Mouse (Mus musculus): ENCODE measurements around the gene Lamc1. TPM values are rescaled to one million over a fixed set of nuclear protein-coding genes. Genes with fewer than 3 reads are reported as not detected.

Gene Lamc1
- polyA plus RNA-seq, 1 experiment: 116 TPM

- H3K4me3 ChIP-seq (replicated peaks; ENCODE audit: extremely low read depth, low read depth, low read length): no peak overlapping the region
- H3K4me1 ChIP-seq (ENCODE audit: control insufficient read depth, insufficient read depth, low read length): no peaks in the 10 kb centered on the region
These were observed 140.7 kb downstream of the Lamc1 start for GRCm38 (mm10) chr1:153191943-153192329.

GRCm38 (mm10) chr1:153191237-153191942 is 141.2 kb downstream of the Lamc1 start:
- Histone ChIP-seq H3K4me1 (ENCODE audit: control insufficient read depth, insufficient read depth, low read length) (no peaks in the 10 kb centered on the region), H3K4me3 (replicated peaks; ENCODE audit: extremely low read depth, low read depth, low read length) (no peak overlapping the region)
- no peak for DNase-seq
- no peak for TF ChIP-seq POLR2A (IDR thresholded peaks at IDR 0.05; ENCODE audit: borderline replicate concordance, extremely low read depth, low read depth, low read length)
- no peak for TF ChIP-seq CTCF (IDR thresholded peaks at IDR 0.05; ENCODE audit: insufficient read depth, low read length)
- 48% methylated on average over 15 of the region's 15 CpGs for WGBS

More at GRCm38 (mm10) chr1:153191943-153192329, 140.7 kb downstream of the Lamc1 start:
- no peak for TF ChIP-seq POLR2A (IDR thresholded peaks at IDR 0.05; ENCODE audit: borderline replicate concordance, extremely low read depth, low read depth, low read length)
- TF ChIP-seq CTCF (IDR thresholded peaks at IDR 0.05; ENCODE audit: insufficient read depth, low read length): no peak
- WGBS: 14% methylated on average over 5 of the region's 5 CpGs
- DNase-seq: no peak

- Histone ChIP-seq H3K4me1 (ENCODE audit: control insufficient read depth, insufficient read depth, low read length) (peaks cover 3% of the 10 kb centered on the region; the same call in 1 of the 2 replicates), H3K4me3 (replicated peaks; ENCODE audit: extremely low read depth, low read depth, low read length) (no peak overlapping the region)
- 69% methylated on average over 3 of the region's 3 CpGs for WGBS
- no peak for DNase-seq
- no peak for TF ChIP-seq POLR2A (IDR thresholded peaks at IDR 0.05; ENCODE audit: borderline replicate concordance, extremely low read depth, low read depth, low read length)
- no peak for TF ChIP-seq CTCF (IDR thresholded peaks at IDR 0.05; ENCODE audit: insufficient read depth, low read length)
These were observed 144.5 kb downstream of the Lamc1 start for GRCm38 (mm10) chr1:153188081-153188480.

GRCm38 (mm10) chr1:153185828-153186803 is 146.5 kb downstream of the Lamc1 start, which contains the start of gene Lamc2:
Lamc2 (minus strand) TSS chr1:153186447.
- peak; percentile 64 for DNase-seq
- 11% methylated on average over 46 of the region's 46 CpGs for WGBS
- peak within 1 kb of the TSS; percentile 49 for H3K4me3 ChIP-seq (replicated peaks; ENCODE audit: extremely low read depth, low read depth, low read length)
- peaks cover 3% of the 10 kb centered on the region; the same call in 1 of the 2 replicates for H3K4me1 ChIP-seq (ENCODE audit: control insufficient read depth, insufficient read depth, low read length)
- TF ChIP-seq POLR2A (IDR thresholded peaks at IDR 0.05; ENCODE audit: borderline replicate concordance, extremely low read depth, low read depth, low read length): peak; percentile 20; the same call in 1 of the 2 replicates
- no peak for TF ChIP-seq CTCF (IDR thresholded peaks at IDR 0.05; ENCODE audit: insufficient read depth, low read length)

GRCm38 (mm10) chr1:153180586-153181289 is 151.8 kb downstream of the Lamc1 start:
- no peak for TF ChIP-seq CTCF (IDR thresholded peaks at IDR 0.05; ENCODE audit: insufficient read depth, low read length)
- no peak for TF ChIP-seq POLR2A (IDR thresholded peaks at IDR 0.05; ENCODE audit: borderline replicate concordance, extremely low read depth, low read depth, low read length)

GRCm38 (mm10) chr1:153180160-153180559 is 152.4 kb downstream of the Lamc1 start:
- no peak for DNase-seq
- 82% methylated on average over 4 of the region's 4 CpGs for WGBS
- no peak overlapping the region for H3K4me3 ChIP-seq (replicated peaks; ENCODE audit: extremely low read depth, low read depth, low read length)
- H3K4me1 ChIP-seq (ENCODE audit: control insufficient read depth, insufficient read depth, low read length): no peaks in the 10 kb centered on the region
- TF ChIP-seq POLR2A (IDR thresholded peaks at IDR 0.05; ENCODE audit: borderline replicate concordance, extremely low read depth, low read depth, low read length) (no peak), CTCF (IDR thresholded peaks at IDR 0.05; ENCODE audit: insufficient read depth, low read length) (no peak)

More at GRCm38 (mm10) chr1:153180586-153181289, 151.8 kb downstream of the Lamc1 start:
- no peak for DNase-seq
- Histone ChIP-seq H3K4me1 (ENCODE audit: control insufficient read depth, insufficient read depth, low read length) (peaks cover 3% of the 10 kb centered on the region; the same call in 1 of the 2 replicates), H3K4me3 (replicated peaks; ENCODE audit: extremely low read depth, low read depth, low read length) (no peak overlapping the region)
- WGBS: 62% methylated on average over 9 of the region's 9 CpGs

- TF ChIP-seq CTCF (IDR thresholded peaks at IDR 0.05; ENCODE audit: insufficient read depth, low read length) (no peak), POLR2A (IDR thresholded peaks at IDR 0.05; ENCODE audit: borderline replicate concordance, extremely low read depth, low read depth, low read length) (no peak)
- 53% methylated on average over 12 of the region's 12 CpGs for WGBS
- Histone ChIP-seq H3K4me3 (replicated peaks; ENCODE audit: extremely low read depth, low read depth, low read length) (no peak overlapping the region), H3K4me1 (ENCODE audit: control insufficient read depth, insufficient read depth, low read length) (peaks cover 6% of the 10 kb centered on the region)
- peak; percentile 44 for DNase-seq
These were observed 157.8 kb downstream of the Lamc1 start for GRCm38 (mm10) chr1:153174801-153175200.

- no peak for TF ChIP-seq POLR2A (IDR thresholded peaks at IDR 0.05; ENCODE audit: borderline replicate concordance, extremely low read depth, low read depth, low read length)
- TF ChIP-seq CTCF (IDR thresholded peaks at IDR 0.05; ENCODE audit: insufficient read depth, low read length): no peak
- no peak overlapping the region for H3K4me3 ChIP-seq (replicated peaks; ENCODE audit: extremely low read depth, low read depth, low read length)
- H3K4me1 ChIP-seq (ENCODE audit: control insufficient read depth, insufficient read depth, low read length): peaks cover 6% of the 10 kb centered on the region
- 39% methylated on average over 3 of the region's 3 CpGs for WGBS
- DNase-seq: no peak
These were observed 159.3 kb downstream of the Lamc1 start for GRCm38 (mm10) chr1:153173276-153173675.

- TF ChIP-seq CTCF (IDR thresholded peaks at IDR 0.05; ENCODE audit: insufficient read depth, low read length) (no peak), POLR2A (IDR thresholded peaks at IDR 0.05; ENCODE audit: borderline replicate concordance, extremely low read depth, low read depth, low read length) (no peak)
- no peak overlapping the region for H3K4me3 ChIP-seq (replicated peaks; ENCODE audit: extremely low read depth, low read depth, low read length)
These were observed 160.3 kb downstream of the Lamc1 start for GRCm38 (mm10) chr1:153172291-153172731.

More at GRCm38 (mm10) chr1:153172291-153172731, 160.3 kb downstream of the Lamc1 start:
- peaks cover 6% of the 10 kb centered on the region for H3K4me1 ChIP-seq (ENCODE audit: control insufficient read depth, insufficient read depth, low read length)
- DNase-seq: peak; percentile 21
- WGBS: 17% methylated on average over 9 of the region's 9 CpGs
